12 mouse cellular contexts compared by ENCODE assay signal in genomic region chr8:111305031-111305730, GRCm38 (mm10). TPM values are rescaled to one million over a fixed set of nuclear protein-coding genes. Genes with fewer than 3 reads are reported as not detected.
DNase-seq lines count a peak whose midpoint lies in the region; ATAC-seq and TF ChIP-seq lines count a peak whose summit lies in the region.
"Had no signal": no experiment of that assay in that cellular context is flagged by ENCODE, and none has a peak within 500 bp of the region (broad histone marks: within the 10 kb centered on the region; RNA-seq: fewer than 3 reads in every experiment).

No protein-coding gene starts in this region.

- intact Hi-C loops in heart, adult 2 months (cut with DNase I) = no loop called here
- intact Hi-C loops in left cerebral cortex, postnatal 4 days (cut with DNase I) = no loop called here

- peak; percentile 23 to 31 for DNase-seq in heart, adult 2 months
- DNase-seq in heart, adult 8-10 months (ENCODE audit: low spot score) = no peak
- peak; percentile 23 for DNase-seq in left cerebral cortex, postnatal 4 days
- DNase-seq in left cerebral cortex, adult 9 months (ENCODE audit: low spot score in 2 of 2) = no peak
- peak; percentile 77 for DNase-seq in adrenal gland, adult 2 months
- DNase-seq in heart, postnatal 4 days = peak; percentile 24
- DNase-seq in layer of hippocampus, adult 18-20 months (ENCODE audit: low spot score in 2 of 2) = no peak
- DNase-seq: cerebellum, adult 11 months; liver, embryonic 13.5 days had no signal

- H3K27me3 ChIP-seq in heart, adult 2 months (ENCODE audit: control insufficient read depth, insufficient read depth, low read length) = no peaks in the 10 kb centered on the region
- H3K27me3 ChIP-seq: embryonic facial prominence, embryonic 12.5 days; liver, embryonic 13.5 days had no signal

- WGBS in heart, adult 2 months = 26% methylated on average over 5 of the region's 5 CpGs

- no peak for TF ChIP-seq CTCF in heart, adult 2 months (IDR thresholded peaks at IDR 0.05)

- H3K9ac ChIP-seq in heart, adult 2 months (ENCODE audit: low read depth, low read length) = no peak overlapping the region
- H3K9ac ChIP-seq: embryonic facial prominence, embryonic 12.5 days; hindbrain, embryonic 14.5 days; liver, embryonic 13.5 days had no signal

- TF ChIP-seq POLR2A in heart, adult 2 months (IDR thresholded peaks at IDR 0.05; ENCODE audit: insufficient read depth, low read depth, low read length) = no peak

- ATAC-seq in megakaryocyte, adult 5-6 weeks (ENCODE audit: poor library complexity, severe bottlenecking) = no peak

- no peak overlapping the region; the same call in 1 of the 2 replicates for H3K27ac ChIP-seq in heart, adult 2 months
- H3K27ac ChIP-seq: embryonic facial prominence, embryonic 12.5 days; hindbrain, embryonic 14.5 days; liver, embryonic 13.5 days had no signal

- H3K4me3 ChIP-seq in heart, adult 2 months = no peak overlapping the region
- H3K4me3 ChIP-seq: embryonic facial prominence, embryonic 12.5 days; liver, embryonic 13.5 days had no signal

- H3K79me2 ChIP-seq in heart, adult 2 months (replicated peaks; ENCODE audit: control insufficient read depth, insufficient read depth, low read length) = no peaks in the 10 kb centered on the region

- H3K4me1 ChIP-seq in heart, adult 2 months (ENCODE audit: control insufficient read depth, insufficient read depth, low read length) = no peaks in the 10 kb centered on the region
- H3K4me1 ChIP-seq: embryonic facial prominence, embryonic 12.5 days had no signal

- TF ChIP-seq EP300 in heart, adult 2 months (IDR thresholded peaks at IDR 0.05; ENCODE audit: insufficient read depth, low read depth, low read length) = no peak

- H3K36me3 ChIP-seq in heart, adult 2 months (ENCODE audit: control insufficient read depth, insufficient read depth, low read length) = no peaks in the 10 kb centered on the region
- H3K36me3 ChIP-seq: embryonic facial prominence, embryonic 12.5 days; liver, embryonic 13.5 days had no signal

RNA-seq across cellular contexts. Expression of gene Rfwd3, which starts 5.2 kb away (rescaled TPM):
- total RNA-seq in heart, adult 2 months (2021) = 10 to 100 TPM; 14.2 to 19.0 TPM
- 9.4 and 18.2 TPM in 2 replicates for polyA plus RNA-seq in heart, adult 2 months (2012; rRNA removed)
- total RNA-seq in heart, adult 8-10 months (2022) = 10 to 100 TPM; 17.3 to 22.2 (median 19.4) TPM
- 10 to 100 TPM; 18.2 to 18.7 TPM for total RNA-seq in left cerebral cortex, postnatal 4 days (2021)
- 10 to 100 TPM; 50.1 to 54.4 TPM for total RNA-seq in adrenal gland, adult 2 months (2021)
- polyA plus RNA-seq in adrenal gland, adult 2 months (2012; rRNA removed) = 11.6 and 13.6 TPM in 2 replicates
- 10 to 100 TPM; 28.4 to 30.5 TPM for total RNA-seq in heart, postnatal 4 days (2021)
- 52.6 and 58.1 TPM in 2 replicates for total RNA-seq in megakaryocyte, adult 5-6 weeks (2015)
- 74.0 and 75.1 TPM in 2 replicates for total RNA-seq in megakaryocyte, adult 5-6 weeks (2017)
- total RNA-seq in layer of hippocampus, adult 18-20 months (2021) = 10 to 100 TPM; 24.2 to 25.0 TPM

RNA-seq across cellular contexts. Expression of gene Mlkl, which starts 32.8 kb away (rescaled TPM):
- 1 to 10 TPM; 2.8 TPM for total RNA-seq in heart, adult 2 months (2021)
- polyA plus RNA-seq in heart, adult 2 months (2012; rRNA removed) = 1.1 and 3.3 TPM in 2 replicates
- total RNA-seq in heart, adult 8-10 months (2022) = 1 to 10 TPM; 1.8 to 3.0 (median 2.6) TPM
- under 1 TPM; 0.34 to 0.46 TPM for total RNA-seq in left cerebral cortex, postnatal 4 days (2021)
- 10 to 100 TPM in 1 of 2 experiments, 1 to 10 TPM in 1; 8.4 to 25.0 TPM for total RNA-seq in adrenal gland, adult 2 months (2021)
- 1.1 and 2.0 TPM in 2 replicates for polyA plus RNA-seq in adrenal gland, adult 2 months (2012; rRNA removed)
- total RNA-seq in heart, postnatal 4 days (2021) = 1 to 10 TPM; 4.3 to 4.7 TPM
- 76.7 and 81.9 TPM in 2 replicates for total RNA-seq in megakaryocyte, adult 5-6 weeks (2015)
- total RNA-seq in megakaryocyte, adult 5-6 weeks (2017) = 71.7 and 77.0 TPM in 2 replicates
- under 1 TPM; 0.20 TPM for total RNA-seq in layer of hippocampus, adult 18-20 months (2021)

RNA-seq across cellular contexts. Expression of gene Glg1, which starts 46.2 kb away (rescaled TPM):
- total RNA-seq in heart, adult 2 months (2021) = 10 to 100 TPM; 85.0 to 98.0 TPM
- polyA plus RNA-seq in heart, adult 2 months (2012; rRNA removed) = 40.1 and 69.1 TPM in 2 replicates
- total RNA-seq in heart, adult 8-10 months (2022) = 100 to 1,000 TPM in 1 of 4 experiments, 10 to 100 TPM in 3; 87.4 to 103 (median 96.6) TPM
- total RNA-seq in left cerebral cortex, postnatal 4 days (2021) = 100 to 1,000 TPM; 107 to 114 TPM
- total RNA-seq in adrenal gland, adult 2 months (2021) = 100 to 1,000 TPM; 100 to 110 TPM
- 48.1 and 52.6 TPM in 2 replicates for polyA plus RNA-seq in adrenal gland, adult 2 months (2012; rRNA removed)
- total RNA-seq in heart, postnatal 4 days (2021) = 100 to 1,000 TPM; 107 TPM
- total RNA-seq in megakaryocyte, adult 5-6 weeks (2015) = 52.3 and 56.4 TPM in 2 replicates
- total RNA-seq in megakaryocyte, adult 5-6 weeks (2017) = 55.9 and 56.6 TPM in 2 replicates
- 100 to 1,000 TPM; 139 to 143 TPM for total RNA-seq in layer of hippocampus, adult 18-20 months (2021)

Comparison
In these comparisons a context has a peak if more than half of its experiments do, and no peak if none do; other contexts are left out.
1. DNase-seq: peak in heart, adult 2 months (2 of 2), left cerebral cortex, postnatal 4 days (single experiment), adrenal gland, adult 2 months (single experiment) and heart, postnatal 4 days (single experiment); none in heart, adult 8-10 months (single experiment), left cerebral cortex, adult 9 months (0 of 2) and layer of hippocampus, adult 18-20 months (0 of 2).